Mouse (Mus musculus) lung, embryonic 14.5 days (tissue): ENCODE measurements around the gene Zfp51. TPM values are rescaled to one million over a fixed set of nuclear protein-coding genes. Genes with fewer than 3 reads are reported as not detected.
"Not testable (repeated sequence)": the region's sequence is repeated elsewhere in the genome, so short reads cannot be mapped to it uniquely, and the experiment has no call there.

ENCODE experiments used
- ATAC-seq: fragments of 200-750 bp; cut with Nextera tagmentation; 2 replicates; pipeline ENCODE4 v1.8.0; 2017; ENCODE audit warnings: mild to moderate bottlenecking, moderate TSS enrichment, moderate library complexity; ENCODE audit not compliant: insufficient read depth
- DNase-seq: peaks from one replicate; pipeline ENCODE4 v3.0.0-alpha.2; 2015
- H3K27ac ChIP-seq: fragments of 300-500 bp; sonication (generic); 2 replicates; pipeline ENCODE4 v1.5.1; 2014; ENCODE audit warnings: low read depth, mild to moderate bottlenecking, moderate library complexity
- H3K27me3 ChIP-seq: fragments of 300-500 bp; sonication (generic); 2 replicates; pipeline ENCODE4 v1.6.1; 2014; ENCODE audit warnings: low read length, control low read depth; ENCODE audit not compliant: insufficient read depth
- H3K36me3 ChIP-seq: fragments of 300-500 bp; sonication (generic); 2 replicates; pipeline ENCODE4 v1.6.1; 2014; ENCODE audit warnings: control low read depth; ENCODE audit not compliant: insufficient read depth
- H3K4me1 ChIP-seq: fragments of 300-500 bp; sonication (generic); 2 replicates; pipeline ENCODE4 v1.6.1; 2014; ENCODE audit warnings: antibody characterized with exemption, control low read depth; ENCODE audit not compliant: insufficient read depth
- H3K4me2 ChIP-seq: fragments of 300-500 bp; sonication (generic); 2 replicates; pipeline ENCODE4 v1.6.1; 2014; ENCODE audit warnings: mild to moderate bottlenecking
- H3K4me3 ChIP-seq: fragments of 300-500 bp; sonication (generic); 2 replicates; pipeline ENCODE4 v1.5.1; 2014; ENCODE audit warnings: low read depth, low read length
- H3K9ac ChIP-seq: fragments of 300-500 bp; sonication (generic); 2 replicates; pipeline ENCODE4 v1.6.1; 2014
- H3K9me3 ChIP-seq: fragments of 300-500 bp; sonication (generic); 2 replicates; pipeline ENCODE4 v1.6.1; 2016; ENCODE audit warnings: low read depth, low read length, control low read depth
- CTCF ChIP-seq: IDR thresholded peaks from 2 replicates; pipeline ENCODE4 v1.5.1; 2016; ENCODE audit warnings: antibody characterized with exemption, low read depth
- WGBS: fragments of 180-500 bp; shearing (Covaris S2); extraction: QIAGEN DNeasy Blood & Tissue Kit; methylation state at CpG from one replicate; pipeline ENCODE4 v1.1.7; 2014; 5-methylcytosine and 5-hydroxymethylcytosine counted together
- polyA plus RNA-seq: library from polyadenylated mRNA; unstranded; fragments of >200 nt; fragmentation: Nextera tagmentation; extraction: Ambion mirVana; gene quantifications from 2 replicates; pipeline ENCODE4 v1.2.1, GENCODE M21; 2014

The Zfp51 gene
- polyA plus RNA-seq, 1 experiment from 2014 or later: 13.4 TPM

DNA sequence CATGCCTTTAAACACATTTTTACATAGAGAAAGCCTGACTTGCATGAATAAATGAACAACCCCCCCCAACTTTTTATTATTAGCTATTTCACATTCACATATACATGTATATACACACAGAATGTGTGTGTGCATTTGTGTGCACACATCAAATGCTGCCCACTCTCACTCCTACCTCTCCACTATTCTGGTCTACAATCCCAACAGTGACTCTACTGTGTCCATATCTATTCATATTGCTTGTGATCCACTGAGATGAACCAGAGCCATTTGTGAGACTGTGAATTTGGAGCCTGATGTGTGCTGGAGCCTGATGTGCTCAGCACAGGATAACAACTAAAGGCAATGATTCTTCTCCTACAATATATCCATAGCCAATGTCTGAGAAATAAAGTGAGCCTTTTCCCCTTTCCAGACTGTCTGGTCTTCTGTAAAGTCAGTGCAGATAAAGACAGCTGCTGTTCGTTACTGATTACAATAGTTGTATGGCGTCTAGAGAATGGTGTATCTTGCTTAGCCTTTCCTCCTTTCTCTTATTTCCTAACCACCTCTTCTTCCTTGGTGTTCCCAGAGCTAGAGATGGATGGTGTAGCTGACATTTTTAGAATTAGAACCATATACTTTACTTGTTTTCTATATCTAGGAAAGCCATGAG is 22.6 kb downstream of the Zfp51 start:
- TF ChIP-seq CTCF: no peak
- Histone ChIP-seq H3K9me3 (no peaks in the 10 kb centered on the region), H3K27me3 (no peaks in the 10 kb centered on the region), H3K9ac (no peak overlapping the region), H3K4me1 (0 out of 2 replicates have a peak, but pooled peaks cover 6% of the 10 kb centered on the region), H3K27ac (peak overlapping the region; percentile 81), H3K4me3 (no peak overlapping the region), H3K4me2 (peak overlapping the region; percentile 30; the same call in 1 of the 2 replicates), H3K36me3 (no peaks in the 10 kb centered on the region)
- 41% methylated on average over 2 of the region's 2 CpGs for WGBS
- DNase-seq (no peak), ATAC-seq (peak; percentile 19; the same call in 1 of the 2 replicates)

DNA sequence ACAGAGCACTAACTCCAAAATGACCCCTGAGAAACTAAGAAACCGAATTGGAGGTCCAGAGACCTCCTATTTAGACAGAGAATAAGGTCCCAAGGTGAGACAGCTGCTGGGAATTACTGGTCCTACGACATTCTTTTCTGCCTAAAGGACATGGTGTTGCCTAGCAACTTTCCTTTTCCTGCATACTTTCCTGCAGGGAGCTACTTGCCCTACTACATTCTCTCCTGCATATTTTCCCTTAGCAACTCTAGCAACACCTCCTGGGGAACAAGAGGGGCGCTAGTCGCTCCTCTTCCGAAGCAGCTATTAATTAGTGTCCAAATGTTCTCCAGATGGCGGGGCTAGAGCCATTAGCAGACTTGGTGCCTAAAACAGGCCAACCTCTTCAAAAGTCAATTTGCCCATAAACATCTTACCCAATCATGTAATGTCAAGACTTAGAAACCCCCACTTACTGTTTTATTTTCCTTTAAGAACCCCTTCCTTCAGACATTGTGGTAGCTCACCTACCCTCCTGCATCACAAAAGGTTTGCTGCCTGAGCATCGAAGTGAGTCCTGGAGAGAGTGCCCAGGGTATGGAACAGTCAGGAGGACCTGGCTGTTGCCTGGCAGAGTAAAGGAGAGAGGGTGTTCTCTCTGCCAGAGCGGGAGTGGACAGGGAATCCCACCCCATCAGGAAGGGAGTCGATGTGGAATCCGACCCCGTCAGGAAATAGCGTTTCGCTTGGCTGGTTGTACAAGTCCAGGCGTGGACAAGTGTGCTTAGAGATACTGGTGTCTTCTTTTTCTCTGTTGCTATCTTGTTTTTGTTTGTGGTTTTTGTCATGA is 23.4 kb downstream of the Zfp51 start:
- peak; percentile 93 for ATAC-seq
- WGBS: 24% methylated on average over 14 of the region's 14 CpGs

DNA sequence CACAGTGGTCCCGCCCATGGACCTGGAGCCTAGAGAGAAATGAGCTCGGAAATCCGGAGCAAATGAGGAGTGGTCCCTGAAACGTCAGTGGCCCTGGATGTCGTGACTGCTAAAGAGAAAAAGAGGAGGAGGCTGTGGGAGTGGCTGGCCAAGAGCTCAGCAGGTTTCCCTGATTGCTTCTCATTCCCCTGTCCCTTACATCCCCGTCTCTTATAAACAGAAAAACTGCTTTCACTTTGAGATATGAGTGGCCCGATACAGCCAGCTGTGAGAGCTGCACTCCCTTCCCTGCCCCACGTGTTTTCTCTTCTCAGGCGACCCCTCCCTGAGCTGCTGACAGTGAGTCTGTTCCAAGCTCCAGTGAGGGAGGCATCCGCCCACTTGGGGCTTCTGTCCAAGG is 24.6 kb downstream of the Zfp51 start:
- not testable (repeated sequence) for H3K36me3 ChIP-seq, H3K9me3 ChIP-seq, H3K4me3 ChIP-seq, ATAC-seq, DNase-seq, H3K4me1 ChIP-seq, H3K27me3 ChIP-seq, H3K27ac ChIP-seq, H3K9ac ChIP-seq
- H3K4me2 ChIP-seq: peak overlapping the region; percentile 25; the same call in 1 of the 2 replicates
- 3% methylated on average over 9 of the region's 10 CpGs for WGBS

More for the DNA sequence above, 23.4 kb downstream of the Zfp51 start:
- no peak overlapping the region for H3K4me3 ChIP-seq
- peak overlapping the region; percentile 81 for H3K27ac ChIP-seq
- H3K9ac ChIP-seq: no peak overlapping the region
- H3K36me3 ChIP-seq: no peaks in the 10 kb centered on the region
- DNase-seq: peak; percentile 73
- 0 out of 2 replicates have a peak, but pooled peaks cover 6% of the 10 kb centered on the region for H3K4me1 ChIP-seq
- peak overlapping the region; percentile 30; the same call in 1 of the 2 replicates for H3K4me2 ChIP-seq
- no peaks in the 10 kb centered on the region for H3K27me3 ChIP-seq
- H3K9me3 ChIP-seq: no peaks in the 10 kb centered on the region
- peak; percentile 45 for TF ChIP-seq CTCF

DNA sequence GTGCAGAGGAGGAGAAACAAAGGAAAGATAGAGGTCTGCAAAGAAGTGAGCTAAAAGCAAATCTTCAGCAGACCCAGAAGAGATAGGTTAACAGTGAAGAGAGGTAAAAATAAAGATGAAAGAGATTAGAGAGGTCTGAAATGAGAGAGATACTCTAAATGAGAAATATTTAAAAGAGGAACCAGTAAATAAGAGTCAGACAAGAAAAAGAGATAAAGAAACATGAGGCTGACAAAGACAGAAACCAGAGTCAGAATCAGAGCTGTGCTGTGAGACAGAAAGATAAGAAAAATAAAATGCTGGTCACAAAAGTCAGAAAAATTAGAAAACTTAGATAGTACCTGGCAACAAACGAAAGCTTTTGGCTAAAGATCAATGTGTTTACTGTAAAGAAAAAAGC is 25.1 kb downstream of the Zfp51 start:
- 69% methylated on average over 1 of the region's 1 CpGs for WGBS

DNA sequence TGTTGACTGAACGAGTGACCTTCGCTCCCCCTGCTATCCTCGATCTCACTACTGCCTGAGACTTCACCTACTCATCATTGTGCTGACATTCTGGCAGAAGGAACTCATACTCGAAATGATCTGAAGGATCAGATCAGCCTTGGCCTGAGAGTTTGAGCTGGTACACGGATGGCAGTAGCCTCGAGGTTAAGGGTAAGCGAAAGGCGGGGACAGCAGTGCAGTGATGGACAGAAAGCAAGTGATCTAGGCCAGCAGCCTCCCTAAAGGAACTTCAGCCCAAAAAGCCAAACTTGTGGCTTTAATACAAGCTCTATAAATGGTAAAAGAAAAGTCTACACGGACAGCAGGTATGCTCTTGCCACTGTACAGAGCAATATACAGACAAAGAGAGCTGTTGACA is 26.2 kb downstream of the Zfp51 start:
- not testable (repeated sequence) for H3K27ac ChIP-seq

More for the DNA sequence above, 25.1 kb downstream of the Zfp51 start:
- DNase-seq, H3K9ac ChIP-seq, H3K36me3 ChIP-seq, H3K4me2 ChIP-seq, ATAC-seq, H3K27ac ChIP-seq, H3K27me3 ChIP-seq, H3K4me3 ChIP-seq, H3K4me1 ChIP-seq, H3K9me3 ChIP-seq: not testable (repeated sequence)

DNA sequence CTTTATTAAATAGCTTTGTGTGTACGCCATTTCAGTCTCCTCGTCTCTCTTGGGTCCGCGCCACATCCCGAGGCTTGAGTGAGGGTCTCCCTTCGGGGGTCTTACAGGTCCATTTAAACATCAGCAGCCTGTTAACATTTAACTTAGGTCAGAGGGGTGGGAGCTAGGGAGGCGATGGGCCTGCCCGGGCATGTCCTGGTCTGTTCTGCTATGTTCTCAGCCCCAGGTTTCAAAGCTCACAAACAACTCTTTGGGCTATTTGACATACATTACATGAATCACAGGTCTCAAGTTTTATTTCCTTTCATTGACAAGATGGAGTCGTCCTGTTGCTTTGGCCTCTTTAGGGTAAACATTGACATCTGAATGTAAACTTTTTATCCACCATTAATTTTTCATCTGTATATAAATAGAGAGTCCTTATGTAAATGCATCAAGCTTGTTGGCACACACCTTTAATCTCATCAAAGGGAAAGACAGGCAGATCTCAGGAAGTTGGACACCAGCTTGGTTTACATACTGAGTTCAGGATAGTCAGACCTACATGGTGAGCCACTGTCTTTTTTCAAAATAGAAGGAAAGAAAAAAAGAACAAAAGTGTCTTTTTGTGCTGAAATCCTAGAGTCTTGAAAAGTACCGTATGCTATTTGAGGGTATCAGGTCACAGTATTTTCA is 28.1 kb downstream of the Zfp51 start:
- 62% methylated on average over 9 of the region's 10 CpGs for WGBS
- not testable (repeated sequence) for H3K36me3 ChIP-seq, H3K9ac ChIP-seq, H3K27ac ChIP-seq, H3K4me3 ChIP-seq, H3K27me3 ChIP-seq, H3K4me2 ChIP-seq, H3K4me1 ChIP-seq, H3K9me3 ChIP-seq
- ATAC-seq (peak; percentile 67; the same call in 1 of the 2 replicates), DNase-seq (peak; percentile 3)

More for the DNA sequence above, 26.2 kb downstream of the Zfp51 start:
- not testable (repeated sequence) for DNase-seq, H3K9ac ChIP-seq, H3K4me2 ChIP-seq, H3K36me3 ChIP-seq, ATAC-seq, H3K4me1 ChIP-seq, H3K27me3 ChIP-seq, H3K9me3 ChIP-seq, H3K4me3 ChIP-seq
- WGBS: 61% methylated on average over 4 of the region's 9 CpGs
